Mouse (Mus musculus) forebrain, embryonic 10.5 days (tissue): ENCODE data around the gene Map3k7cl. TPM values are rescaled to one million over a fixed set of nuclear protein-coding genes. Genes with fewer than 3 reads are reported as not detected.

Source experiments
- DNase-seq: peaks from one replicate; pipeline ENCODE4 v3.0.0-alpha.2; 2017; ENCODE audit warnings: low spot score; ENCODE audit errors: extremely low spot score
- H3K27ac ChIP-seq: fragments of 300-500 bp; sonication (generic); 2 replicates; pipeline ENCODE4 v1.5.1; 2016; ENCODE audit warnings: mild to moderate bottlenecking
- H3K27me3 ChIP-seq: fragments of 300-500 bp; sonication (generic); 2 replicates; pipeline ENCODE4 v1.6.1; 2016; ENCODE audit warnings: mild to moderate bottlenecking; ENCODE audit not compliant: poor library complexity, severe bottlenecking
- H3K36me3 ChIP-seq: fragments of 300-500 bp; sonication (generic); replicated peaks from 2 replicates; pipeline ENCODE4 v1.6.1; 2016; ENCODE audit warnings: mild to moderate bottlenecking, moderate library complexity
- H3K4me1 ChIP-seq: fragments of 300-500 bp; sonication (generic); 2 replicates; pipeline ENCODE4 v1.6.1; 2016
- H3K4me3 ChIP-seq: fragments of 300-500 bp; sonication (generic); 2 replicates; pipeline ENCODE4 v1.5.1; 2016; ENCODE audit warnings: mild to moderate bottlenecking, moderate library complexity
- H3K9me3 ChIP-seq: fragments of 300-500 bp; sonication (generic); 2 replicates; pipeline ENCODE4 v1.6.1; 2016; ENCODE audit warnings: mild to moderate bottlenecking, moderate library complexity
- WGBS: fragments of 180-500 bp; shearing (Covaris S2); methylation state at CpG from one replicate; pipeline ENCODE4 v1.1.7; 2016; 5-methylcytosine and 5-hydroxymethylcytosine counted together
- polyA plus RNA-seq: library from polyadenylated mRNA; unstranded; fragments of >200 nt; fragmentation: Nextera tagmentation; extraction: Ambion mirVana; gene quantifications from 2 replicates; pipeline ENCODE4 v1.2.1, GENCODE M21; 2016

The Map3k7cl gene
- polyA plus RNA-seq, 1 experiment from 2014 or later = not detected

GRCm38 (mm10) chr16:87569576-87570105 is 16.5 kb downstream of the Map3k7cl start:
- 94% methylated on average over 7 of the region's 7 CpGs for WGBS

DNA sequence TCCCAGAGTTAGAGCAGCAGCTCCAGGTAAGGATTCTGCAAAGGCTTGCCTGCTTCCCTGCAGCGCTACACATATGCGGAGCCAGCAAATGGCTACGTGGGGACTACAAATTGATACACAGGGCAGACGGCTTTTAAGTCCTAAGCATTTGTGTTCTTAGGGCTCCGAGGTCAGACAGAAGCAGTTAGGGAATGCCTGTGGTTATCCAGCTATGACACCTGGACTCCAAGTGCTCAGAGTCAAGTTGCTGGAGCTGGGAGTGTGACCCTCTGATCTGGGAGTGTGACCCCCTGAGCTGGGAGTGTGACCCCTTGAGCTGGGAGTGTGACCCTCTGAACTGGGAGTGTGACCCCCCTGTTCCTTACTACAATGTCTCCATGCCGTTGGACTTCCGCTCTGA is 17.2 kb downstream of the Map3k7cl start:
- DNase-seq = no peak
- no peaks in the 10 kb centered on the region for H3K9me3 ChIP-seq
- H3K4me1 ChIP-seq = no peaks in the 10 kb centered on the region
- H3K4me3 ChIP-seq = no peak overlapping the region
- no peaks in the 10 kb centered on the region for H3K36me3 ChIP-seq
- no peaks in the 10 kb centered on the region for H3K27me3 ChIP-seq
- 87% methylated on average over 7 of the region's 7 CpGs for WGBS
- H3K27ac ChIP-seq = no peak overlapping the region

More at GRCm38 (mm10) chr16:87569576-87570105, 16.5 kb downstream of the Map3k7cl start:
- Histone ChIP-seq H3K4me1 (no peaks in the 10 kb centered on the region), H3K27ac (no peak overlapping the region), H3K36me3 (no peaks in the 10 kb centered on the region), H3K27me3 (no peaks in the 10 kb centered on the region), H3K4me3 (no peak overlapping the region), H3K9me3 (no peaks in the 10 kb centered on the region)
- no peak for DNase-seq

- Histone ChIP-seq H3K4me3 (no peak overlapping the region), H3K36me3 (no peaks in the 10 kb centered on the region), H3K27ac (no peak overlapping the region), H3K4me1 (no peaks in the 10 kb centered on the region), H3K9me3 (no peaks in the 10 kb centered on the region), H3K27me3 (no peaks in the 10 kb centered on the region)
- WGBS = 74% methylated on average over 5 of the region's 5 CpGs
- DNase-seq = no peak
These were observed 20.3 kb downstream of the Map3k7cl start for GRCm38 (mm10) chr16:87573409-87573808.

DNA sequence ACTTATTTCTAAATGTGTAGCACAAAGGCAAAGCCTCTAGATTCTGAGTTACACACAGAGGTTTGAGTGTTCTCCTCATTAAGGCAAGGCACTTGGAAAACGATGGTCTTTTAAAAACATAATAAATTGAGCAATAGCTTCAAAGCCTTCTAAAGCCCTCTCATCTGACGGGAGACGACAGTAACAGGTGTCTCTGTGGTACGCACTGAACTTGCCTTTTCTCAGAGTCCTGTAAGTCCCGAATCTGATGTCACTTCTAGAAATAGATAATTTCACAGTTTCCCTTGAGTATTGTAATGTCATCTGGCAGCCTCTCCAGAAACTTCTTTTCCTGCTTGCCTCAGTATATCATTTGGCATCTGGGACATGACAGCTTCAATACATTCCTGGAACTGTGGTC is 21.0 kb downstream of the Map3k7cl start:
- no peaks in the 10 kb centered on the region for H3K36me3 ChIP-seq
- no peak overlapping the region for H3K27ac ChIP-seq
- no peak for DNase-seq
- no peaks in the 10 kb centered on the region for H3K9me3 ChIP-seq
- no peaks in the 10 kb centered on the region for H3K4me1 ChIP-seq
- WGBS = 91% methylated on average over 5 of the region's 5 CpGs
- H3K4me3 ChIP-seq = no peak overlapping the region
- H3K27me3 ChIP-seq = no peaks in the 10 kb centered on the region

DNA sequence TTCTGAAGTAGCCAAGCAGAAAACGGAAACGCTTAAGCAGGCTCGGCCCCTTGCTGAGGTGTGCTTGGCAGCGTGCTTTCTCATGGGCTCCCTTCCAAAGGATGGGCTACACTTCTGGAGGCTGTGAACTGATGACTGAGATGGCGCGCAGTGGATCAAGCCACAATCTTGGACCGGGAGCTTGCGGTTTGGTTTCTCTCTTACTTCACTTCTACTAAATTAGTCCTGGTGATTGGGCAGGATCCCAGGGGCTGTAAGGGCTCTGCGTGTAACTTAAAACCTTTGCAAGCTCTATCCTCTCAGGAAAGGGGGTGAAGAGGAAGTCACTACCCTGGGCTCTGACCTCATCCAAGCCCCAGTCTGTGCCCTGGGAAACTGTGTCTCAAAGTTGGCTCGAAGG is 22.5 kb downstream of the Map3k7cl start:
- H3K9me3 ChIP-seq = no peaks in the 10 kb centered on the region
- no peaks in the 10 kb centered on the region for H3K4me1 ChIP-seq
- H3K36me3 ChIP-seq = no peaks in the 10 kb centered on the region
- no peak overlapping the region for H3K27ac ChIP-seq
- no peaks in the 10 kb centered on the region for H3K27me3 ChIP-seq
- DNase-seq = no peak
- 81% methylated on average over 10 of the region's 10 CpGs for WGBS
- H3K4me3 ChIP-seq = no peak overlapping the region

DNA sequence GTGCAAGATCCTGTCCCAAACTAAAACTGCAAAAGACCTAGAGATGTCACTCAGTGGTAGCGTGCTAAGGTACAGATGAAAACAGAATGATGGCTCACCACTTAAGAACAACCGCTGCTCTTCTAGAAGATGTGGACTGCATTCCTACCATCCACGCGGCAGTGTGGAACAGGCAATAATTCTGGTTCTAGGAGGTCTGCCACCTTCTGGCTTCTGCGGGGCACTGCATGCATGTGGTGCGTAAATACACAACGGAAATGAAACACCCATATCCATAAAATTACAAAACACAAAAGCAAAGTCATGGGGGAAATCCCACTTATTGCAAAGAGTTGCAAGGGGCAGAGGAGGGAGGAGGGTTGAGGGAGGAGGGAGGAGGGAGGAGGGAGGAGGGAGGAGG is 25.8 kb downstream of the Map3k7cl start:
- Histone ChIP-seq H3K36me3 (no peaks in the 10 kb centered on the region), H3K4me3 (no peak overlapping the region), H3K9me3 (no peaks in the 10 kb centered on the region), H3K27me3 (no peaks in the 10 kb centered on the region), H3K27ac (no peak overlapping the region), H3K4me1 (no peaks in the 10 kb centered on the region)
- 80% methylated on average over 7 of the region's 7 CpGs for WGBS
- no peak for DNase-seq

DNA sequence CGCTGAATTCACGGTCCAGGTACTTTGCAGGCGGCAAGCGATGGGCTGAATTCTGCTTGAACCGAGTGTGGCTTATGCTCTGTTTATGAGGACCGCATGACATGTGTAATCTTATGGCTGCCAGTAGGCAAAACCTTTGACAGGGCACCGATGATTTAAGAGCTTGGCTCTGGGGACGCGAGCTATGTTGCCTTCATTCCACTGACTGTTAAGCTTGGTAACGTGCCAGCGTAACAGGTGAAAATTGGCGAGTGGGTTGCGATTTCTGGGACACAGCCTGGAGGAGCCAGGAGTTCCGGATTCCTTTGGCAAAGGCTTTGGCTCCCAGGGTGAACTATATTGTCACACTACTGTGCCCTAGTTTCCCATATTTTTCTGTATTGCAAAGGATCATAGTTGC is 26.3 kb downstream of the Map3k7cl start:
- Histone ChIP-seq H3K4me1 (no peaks in the 10 kb centered on the region), H3K36me3 (no peaks in the 10 kb centered on the region), H3K4me3 (no peak overlapping the region), H3K9me3 (no peaks in the 10 kb centered on the region), H3K27ac (no peak overlapping the region), H3K27me3 (no peaks in the 10 kb centered on the region)
- WGBS = 95% methylated on average over 14 of the region's 14 CpGs
- no peak for DNase-seq

DNA sequence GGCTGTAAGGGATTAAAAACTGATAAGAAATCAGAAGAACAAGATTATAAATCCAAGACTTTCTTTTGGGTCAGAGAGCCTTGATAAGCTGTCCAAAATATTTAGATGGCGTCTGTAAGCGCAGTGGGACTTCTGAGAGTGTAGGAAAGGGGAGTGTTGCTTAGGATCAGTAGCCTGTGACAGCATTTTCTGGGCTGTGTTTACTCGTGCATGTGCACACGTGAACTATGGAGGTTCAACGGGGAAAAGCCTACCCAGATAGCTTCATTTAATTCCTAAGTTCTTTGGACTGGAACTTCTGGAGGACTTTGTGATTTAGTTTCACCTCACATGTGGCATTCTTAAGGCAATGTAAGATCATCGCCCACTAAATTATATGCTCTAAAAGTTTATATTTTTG is 29.6 kb downstream of the Map3k7cl start:
- Histone ChIP-seq H3K36me3 (no peaks in the 10 kb centered on the region), H3K27ac (no peak overlapping the region), H3K4me1 (no peaks in the 10 kb centered on the region), H3K27me3 (no peaks in the 10 kb centered on the region), H3K4me3 (no peak overlapping the region), H3K9me3 (no peaks in the 10 kb centered on the region)
- DNase-seq = no peak
- WGBS = 92% methylated on average over 6 of the region's 6 CpGs

DNA sequence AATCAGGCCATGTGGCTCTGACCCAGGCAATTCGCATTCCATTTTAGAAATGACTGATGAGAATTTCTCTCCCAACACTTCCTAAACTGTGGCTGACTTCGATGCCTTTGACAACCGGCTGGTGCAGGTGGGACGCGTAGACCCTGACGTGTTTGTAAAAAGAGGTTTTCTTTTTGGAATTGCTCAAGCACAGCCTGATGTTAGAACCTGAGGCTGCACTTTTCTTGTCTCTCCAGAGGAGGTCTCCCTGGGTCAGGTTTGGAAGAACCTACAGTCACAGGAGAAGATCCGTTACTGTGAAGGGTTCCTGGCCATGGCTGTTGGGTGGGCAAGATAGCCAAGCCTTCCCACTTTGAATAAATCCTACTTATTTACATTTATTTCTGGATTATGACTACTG is 31.5 kb downstream of the Map3k7cl start:
- Histone ChIP-seq H3K36me3 (no peaks in the 10 kb centered on the region), H3K27ac (no peak overlapping the region), H3K4me3 (no peak overlapping the region), H3K9me3 (no peaks in the 10 kb centered on the region), H3K4me1 (no peaks in the 10 kb centered on the region), H3K27me3 (no peaks in the 10 kb centered on the region)
- DNase-seq = no peak
- 89% methylated on average over 7 of the region's 7 CpGs for WGBS

DNA sequence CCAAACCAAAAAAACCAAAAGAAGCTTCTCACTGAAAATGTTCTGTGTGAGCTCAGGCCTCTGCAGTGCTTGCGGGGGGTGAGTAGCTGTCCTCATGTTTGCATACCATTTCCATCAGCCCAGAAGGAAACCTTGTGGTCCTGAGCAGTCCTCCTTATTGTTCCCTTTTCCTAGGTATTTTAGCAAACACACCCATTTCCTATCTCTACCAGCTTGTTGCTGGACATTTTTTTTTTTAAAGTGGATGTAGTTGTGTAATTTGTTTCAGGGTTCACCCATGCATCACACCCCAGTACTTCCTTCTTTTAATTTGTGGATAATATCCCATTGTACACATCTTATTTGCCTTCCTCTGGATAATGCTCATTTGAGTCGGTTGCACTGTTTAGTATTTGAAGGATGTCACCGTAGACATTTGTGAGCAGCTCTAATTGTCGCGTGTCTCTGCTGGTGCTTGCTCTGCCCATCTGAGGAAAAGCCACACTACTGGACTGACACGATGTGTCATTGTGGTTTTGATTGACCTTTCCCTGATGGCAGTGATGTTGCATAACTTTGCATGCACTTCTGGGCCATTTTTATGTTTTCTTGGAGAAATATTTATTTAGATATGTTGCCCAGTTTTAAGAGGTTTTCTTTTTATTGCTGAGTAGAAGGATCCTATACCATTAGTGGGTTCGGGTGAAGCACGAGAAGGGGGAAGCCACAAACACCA is 32.6 kb downstream of the Map3k7cl start:
- 96% methylated on average over 8 of the region's 8 CpGs for WGBS
- no peak overlapping the region for H3K27ac ChIP-seq
- no peaks in the 10 kb centered on the region for H3K36me3 ChIP-seq
- H3K27me3 ChIP-seq = no peaks in the 10 kb centered on the region
- H3K4me3 ChIP-seq = no peak overlapping the region
- no peaks in the 10 kb centered on the region for H3K4me1 ChIP-seq
- H3K9me3 ChIP-seq = no peaks in the 10 kb centered on the region
- no peak for DNase-seq

DNA sequence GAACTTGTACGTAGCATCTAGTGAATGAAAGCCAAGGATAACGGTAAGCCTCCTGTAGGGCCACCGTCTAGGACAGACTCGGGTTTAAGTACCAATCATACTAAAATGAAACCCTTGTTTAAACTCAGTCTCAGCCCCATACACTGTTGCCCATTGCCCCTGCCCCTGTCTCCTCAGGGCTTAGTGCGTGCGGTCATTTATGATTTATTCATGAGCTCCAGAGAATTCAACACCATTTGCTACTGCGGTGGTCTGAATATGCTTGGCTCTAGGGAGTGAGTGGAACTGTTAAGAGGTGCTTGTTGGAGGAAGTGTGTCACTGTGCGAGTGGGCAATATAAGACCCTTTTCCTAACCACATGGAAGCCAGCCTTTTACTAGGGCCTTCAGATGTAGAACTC is 34.7 kb downstream of the Map3k7cl start:
- H3K4me1 ChIP-seq = no peaks in the 10 kb centered on the region
- H3K9me3 ChIP-seq = no peaks in the 10 kb centered on the region
- no peak overlapping the region for H3K4me3 ChIP-seq
- WGBS = 91% methylated on average over 8 of the region's 8 CpGs
- H3K27ac ChIP-seq = no peak overlapping the region
- H3K36me3 ChIP-seq = no peaks in the 10 kb centered on the region
- no peak for DNase-seq
- no peaks in the 10 kb centered on the region for H3K27me3 ChIP-seq

GRCm38 (mm10) chr16:87594145-87594544 is 41.0 kb downstream of the Map3k7cl start:
- H3K4me3 ChIP-seq = no peak overlapping the region
- H3K27me3 ChIP-seq = no peaks in the 10 kb centered on the region
- DNase-seq = no peak
- H3K36me3 ChIP-seq = no peaks in the 10 kb centered on the region
- peaks cover 6% of the 10 kb centered on the region; the same call in 1 of the 2 replicates for H3K9me3 ChIP-seq
- 80% methylated on average over 10 of the region's 10 CpGs for WGBS
- peaks cover 10% of the 10 kb centered on the region for H3K4me1 ChIP-seq
- no peak overlapping the region for H3K27ac ChIP-seq

DNA sequence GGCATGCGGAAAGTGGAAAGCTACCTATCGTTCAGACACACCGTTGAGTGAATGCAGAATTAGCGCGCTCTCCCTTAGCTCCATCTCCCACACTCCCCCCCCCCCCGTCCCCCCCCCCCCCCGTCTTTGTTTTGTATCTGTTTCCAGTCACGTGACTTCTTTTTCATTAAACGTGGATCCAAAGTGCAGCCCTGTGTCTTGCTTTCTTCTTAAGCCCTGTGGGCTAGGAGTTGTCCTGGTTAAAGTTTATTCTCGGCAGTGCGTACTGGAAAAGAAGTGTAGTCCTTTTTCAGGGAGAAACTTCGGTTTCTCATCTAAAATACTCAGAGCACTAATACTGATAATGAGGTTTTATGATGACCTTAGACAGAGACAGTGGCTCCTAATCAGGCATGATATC is 42.0 kb downstream of the Map3k7cl start:
- 85% methylated on average over 10 of the region's 12 CpGs for WGBS
- H3K36me3 ChIP-seq = no peaks in the 10 kb centered on the region
- peaks cover 6% of the 10 kb centered on the region; the same call in 1 of the 2 replicates for H3K9me3 ChIP-seq
- no peaks in the 10 kb centered on the region for H3K27me3 ChIP-seq
- H3K27ac ChIP-seq = no peak overlapping the region
- no peak overlapping the region for H3K4me3 ChIP-seq
- peaks cover 10% of the 10 kb centered on the region for H3K4me1 ChIP-seq
- no peak for DNase-seq
